Mouse (Mus musculus) liver, embryonic 13.5 days (tissue): ENCODE results near the gene Thra. TPM values are rescaled to one million over a fixed set of nuclear protein-coding genes. Genes with fewer than 3 reads are reported as not detected.

Source experiments
- ATAC-seq: fragments of 200-750 bp; cut with Nextera tagmentation; 2 replicates; pipeline ENCODE4 v1.8.0; 2017; ENCODE audit warnings: low read depth, mild to moderate bottlenecking, moderate number of reproducible peaks, moderate library complexity
- DNase-seq: peaks from one replicate; pipeline ENCODE4 v3.0.0; 2022
- H3K27ac ChIP-seq: fragments of 300-500 bp; sonication (generic); 2 replicates; pipeline ENCODE4 v1.5.1; 2015; ENCODE audit warnings: moderate library complexity, mild to moderate bottlenecking, inconsistent platforms
- H3K27me3 ChIP-seq: fragments of 300-500 bp; sonication (generic); 2 replicates; pipeline ENCODE4 v1.6.1; 2015; ENCODE audit warnings: mild to moderate bottlenecking, inconsistent platforms
- H3K36me3 ChIP-seq: fragments of 300-500 bp; sonication (generic); 2 replicates; pipeline ENCODE4 v1.6.1; 2015; ENCODE audit warnings: mild to moderate bottlenecking, inconsistent platforms
- H3K4me1 ChIP-seq: fragments of 300-500 bp; sonication (generic); replicated peaks from 2 replicates; pipeline ENCODE4 v1.6.1; 2015; ENCODE audit warnings: inconsistent platforms
- H3K4me2 ChIP-seq: fragments of 300-500 bp; sonication (generic); 2 replicates; pipeline ENCODE4 v1.6.1; 2015; ENCODE audit warnings: inconsistent platforms, mild to moderate bottlenecking, moderate library complexity
- H3K4me3 ChIP-seq: fragments of 300-500 bp; sonication (generic); replicated peaks from 2 replicates; pipeline ENCODE4 v1.5.1; 2015; ENCODE audit warnings: mild to moderate bottlenecking, inconsistent platforms
- H3K9ac ChIP-seq: fragments of 300-500 bp; sonication (generic); 2 replicates; pipeline ENCODE4 v1.6.1; 2015; ENCODE audit warnings: mild to moderate bottlenecking, inconsistent platforms
- H3K9me3 ChIP-seq: fragments of 300-500 bp; sonication (generic); replicated peaks from 2 replicates; pipeline ENCODE4 v1.6.1; 2016; ENCODE audit warnings: inconsistent platforms
- WGBS: fragments of 180-500 bp; shearing (Covaris S2); methylation state at CpG from one replicate; pipeline ENCODE4 v1.1.7; 2015; ENCODE audit not compliant: insufficient replicate concordance; 5-methylcytosine and 5-hydroxymethylcytosine counted together
- polyA plus RNA-seq: library from polyadenylated mRNA; unstranded; fragments of >200 nt; fragmentation: Nextera tagmentation; extraction: Ambion mirVana; gene quantifications from 2 replicates; pipeline ENCODE4 v1.2.1, GENCODE M21; 2015

Thra gene
- polyA plus RNA-seq, 1 experiment from 2014 or later: 8.8 TPM

DNA sequence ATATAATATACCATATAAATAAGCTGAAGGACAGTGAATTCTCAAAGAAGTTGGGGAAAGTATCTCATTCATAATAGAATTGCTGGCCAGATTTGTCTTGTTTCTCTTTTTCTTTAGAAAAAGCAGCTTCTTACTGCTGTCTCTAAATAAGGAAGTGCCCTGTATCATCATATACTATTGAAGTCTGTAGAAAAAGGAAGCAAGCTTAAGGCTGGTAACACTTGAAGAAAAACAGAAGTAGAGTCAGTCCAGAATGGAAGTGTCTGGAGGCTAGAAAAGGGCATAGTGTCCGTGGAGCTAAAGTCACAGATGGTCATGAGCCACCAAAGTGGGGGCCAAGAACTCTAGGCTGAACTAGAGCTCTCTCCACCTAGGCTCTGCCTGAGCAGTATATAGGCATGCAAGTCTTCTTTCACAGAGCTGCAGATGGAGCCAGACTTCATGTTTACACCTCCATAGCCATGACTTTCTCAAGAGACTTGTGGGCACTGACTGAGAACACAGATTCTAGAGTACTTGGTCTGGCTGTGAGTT is 76.3 kb downstream of the Thra start:
- no peak for DNase-seq
- Histone ChIP-seq H3K27me3 (no peaks in the 10 kb centered on the region), H3K9ac (no peak overlapping the region), H3K4me2 (no peak overlapping the region), H3K36me3 (peaks cover 95% of the 10 kb centered on the region), H3K4me1 (peaks cover 36% of the 10 kb centered on the region), H3K27ac (no peak overlapping the region), H3K9me3 (no peaks in the 10 kb centered on the region), H3K4me3 (no peak overlapping the region)
- no peak for ATAC-seq
- 52% methylated on average over 1 of the region's 1 CpGs for WGBS

Other genes starting within 250 kb of the Thra start
- 0.06 TPM in 1 of 2 replicates, not detected in the other for gene Ikzf3, start 194.6 kb upstream of the Thra start, polyA plus RNA-seq
- gene Zpbp2, start 189.5 kb upstream of the Thra start, polyA plus RNA-seq: 0.45 and 0.58 TPM in 2 replicates
- 41.5 and 41.7 TPM in 2 replicates for gene Ormdl3, start 153.3 kb upstream of the Thra start, polyA plus RNA-seq
- not detected in 2 replicates for gene Lrrc3c, start 142.3 kb upstream of the Thra start, polyA plus RNA-seq
- gene Gm12355, start 115.0 kb upstream of the Thra start, polyA plus RNA-seq: 0.53 and 0.90 TPM in 2 replicates
- not detected in 2 replicates for gene Gsdma3, start 114.3 kb upstream of the Thra start, polyA plus RNA-seq
- not detected in 2 replicates for gene Gsdma2, start 93.9 kb upstream of the Thra start, polyA plus RNA-seq
- gene Gsdma, start 76.3 kb upstream of the Thra start, polyA plus RNA-seq: not detected in 2 replicates
- 143 and 151 TPM in 2 replicates for gene Psmd3, start 58.1 kb upstream of the Thra start, polyA plus RNA-seq
- not detected in 2 replicates for gene Csf3, start 39.4 kb upstream of the Thra start, polyA plus RNA-seq
- gene Med24, start 11.2 kb upstream of the Thra start, polyA plus RNA-seq: 27.6 and 36.0 TPM in 2 replicates
- gene Nr1d1, start 34.7 kb downstream of the Thra start, polyA plus RNA-seq: 0.59 and 1.0 TPM in 2 replicates
- gene Msl1, start 54.9 kb downstream of the Thra start, polyA plus RNA-seq: 6.8 and 6.9 TPM in 2 replicates
- gene Casc3, start 64.3 kb downstream of the Thra start, polyA plus RNA-seq: 13.3 and 16.1 TPM in 2 replicates
- 0.20 and 0.23 TPM in 2 replicates for gene Rapgefl1, start 96.1 kb downstream of the Thra start, polyA plus RNA-seq
- gene Wipf2, start 123.0 kb downstream of the Thra start, polyA plus RNA-seq: 1.3 TPM in 2 replicates
- 69.1 and 79.8 TPM in 2 replicates for gene Cdc6, start 167.2 kb downstream of the Thra start, polyA plus RNA-seq
- gene Rara, start 187.2 kb downstream of the Thra start, polyA plus RNA-seq: 3.4 and 3.8 TPM in 2 replicates
- gene Gjd3, start 242.4 kb downstream of the Thra start, polyA plus RNA-seq: not detected in 2 replicates